Mouse (Mus musculus): ENCODE results near the gene Lmx1b.

DNA sequence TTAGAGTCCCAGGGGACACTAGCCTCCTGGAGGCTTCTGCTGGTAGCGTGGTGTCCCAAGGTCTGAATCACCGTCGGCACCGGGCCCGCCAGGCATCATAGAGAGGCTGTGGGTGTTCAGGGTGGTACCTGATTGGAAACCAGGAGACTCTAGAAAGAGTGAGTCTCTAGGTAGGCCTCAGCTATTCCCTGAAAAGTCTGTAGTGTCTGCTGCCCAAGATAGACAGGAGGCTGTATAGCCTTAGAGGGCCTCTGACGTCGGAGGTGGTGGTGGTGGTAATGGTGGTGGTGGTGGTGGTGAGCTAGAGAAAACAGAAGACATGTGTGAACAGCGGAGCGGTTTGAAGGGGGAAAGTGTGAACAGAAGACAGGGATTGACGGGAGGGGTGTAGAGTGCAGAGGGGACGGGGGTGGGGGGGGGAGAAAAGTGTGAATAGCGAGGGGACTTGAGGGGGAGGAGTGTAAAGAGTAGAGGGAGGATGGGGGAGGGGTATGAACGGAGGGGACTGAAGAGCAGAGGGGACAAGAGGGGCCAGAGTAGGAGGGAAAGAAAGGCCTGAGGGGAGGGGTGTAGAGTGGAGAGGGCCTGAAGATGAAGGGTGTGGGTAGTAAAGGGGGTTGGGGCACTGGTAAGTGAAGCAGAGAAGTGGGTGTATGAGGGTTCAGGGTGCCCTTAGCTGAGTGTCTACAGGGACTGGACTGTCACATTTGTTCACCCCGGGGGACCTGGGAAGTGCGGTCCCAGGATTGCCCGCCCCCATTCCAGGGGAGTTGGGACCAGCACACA, 95.3 kb downstream of the Lmx1b start:
- TF ChIP-seq CTCF (IDR thresholded peaks at IDR 0.05; ENCODE audit: low read depth) (no peak), EP300 (IDR thresholded peaks at IDR 0.05; ENCODE audit: low read depth) (no peak)
